Mouse (Mus musculus): ENCODE results near the gene Rbm18.

Rbm18 gene

GRCm38 (mm10) chr2:36073781-36074180 is 62.8 kb downstream of the Rbm18 start:
- no peak for DNase-seq (ENCODE audit: low read depth, low spot score)

GRCm38 (mm10) chr2:36071660-36072305 is 64.8 kb downstream of the Rbm18 start:
- no peak for DNase-seq (ENCODE audit: low read depth, low spot score)

- no peak for DNase-seq (ENCODE audit: low read depth, low spot score)
These were observed 69.4 kb downstream of the Rbm18 start for GRCm38 (mm10) chr2:36067132-36067531.

All from c-Kit-negative CD71-positive TER-119-positive erythroid progenitor cells, embryonic 14.5 days (primary cell).